Mouse (Mus musculus) embryo, embryonic 10 days (tissue): ENCODE data around the gene Cdx2.
A peak's percentile ranks its signal among the peaks of the same experiment; 100 is the strongest.

Source experiments
- DNase-seq: peaks from one replicate; pipeline ENCODE4 v3.0.0-alpha.2; 2015; ENCODE audit warnings: low spot score

Cdx2 gene

GRCm38 (mm10) chr5:147315432-147316075 lies 8.5 kb upstream of the Cdx2 start:
- no peak for DNase-seq

GRCm38 (mm10) chr5:147314646-147315431 lies 7.8 kb upstream of the Cdx2 start:
- peak; percentile 54 for DNase-seq

- no peak for DNase-seq
Observed at GRCm38 (mm10) chr5:147312830-147313685, 6.0 kb upstream of the Cdx2 start.

- no peak for DNase-seq
Observed at GRCm38 (mm10) chr5:147309786-147310185, 2.7 kb upstream of the Cdx2 start.

GRCm38 (mm10) chr5:147308451-147308850 lies 1.4 kb upstream of the Cdx2 start:
- DNase-seq: no peak

- no peak for DNase-seq
Observed at GRCm38 (mm10) chr5:147307398-147307785, 322 bp upstream of the Cdx2 start.

GRCm38 (mm10) chr5:147305856-147306637 lies 1.0 kb downstream of the Cdx2 start:
- peak; percentile 45 for DNase-seq

GRCm38 (mm10) chr5:147305166-147305565 lies 1.9 kb downstream of the Cdx2 start:
- no peak for DNase-seq

GRCm38 (mm10) chr5:147304276-147305155 lies 2.6 kb downstream of the Cdx2 start:
- DNase-seq: peak; percentile 47

- peak; percentile 52 for DNase-seq
Observed at GRCm38 (mm10) chr5:147302746-147303400, 4.2 kb downstream of the Cdx2 start.

- no peak for DNase-seq
Observed at GRCm38 (mm10) chr5:147302141-147302540, 4.9 kb downstream of the Cdx2 start.

- no peak for DNase-seq
Observed at GRCm38 (mm10) chr5:147301781-147302070, 5.3 kb downstream of the Cdx2 start.

- DNase-seq: peak; percentile 48
Observed at GRCm38 (mm10) chr5:147300917-147301780, 5.9 kb downstream of the Cdx2 start.

GRCm38 (mm10) chr5:147300001-147300363 lies 7.1 kb downstream of the Cdx2 start:
- DNase-seq: no peak

GRCm38 (mm10) chr5:147299255-147300000 lies 7.6 kb downstream of the Cdx2 start:
- DNase-seq: peak; percentile 93

GRCm38 (mm10) chr5:147297249-147297648 lies 9.8 kb downstream of the Cdx2 start:
- no peak for DNase-seq

GRCm38 (mm10) chr5:147294121-147294520 lies 12.9 kb downstream of the Cdx2 start:
- no peak for DNase-seq

- DNase-seq: peak; percentile 89
Observed at GRCm38 (mm10) chr5:147293127-147293910, 13.8 kb downstream of the Cdx2 start.
